Mouse (Mus musculus): ENCODE measurements around the gene Timp4.

DNA sequence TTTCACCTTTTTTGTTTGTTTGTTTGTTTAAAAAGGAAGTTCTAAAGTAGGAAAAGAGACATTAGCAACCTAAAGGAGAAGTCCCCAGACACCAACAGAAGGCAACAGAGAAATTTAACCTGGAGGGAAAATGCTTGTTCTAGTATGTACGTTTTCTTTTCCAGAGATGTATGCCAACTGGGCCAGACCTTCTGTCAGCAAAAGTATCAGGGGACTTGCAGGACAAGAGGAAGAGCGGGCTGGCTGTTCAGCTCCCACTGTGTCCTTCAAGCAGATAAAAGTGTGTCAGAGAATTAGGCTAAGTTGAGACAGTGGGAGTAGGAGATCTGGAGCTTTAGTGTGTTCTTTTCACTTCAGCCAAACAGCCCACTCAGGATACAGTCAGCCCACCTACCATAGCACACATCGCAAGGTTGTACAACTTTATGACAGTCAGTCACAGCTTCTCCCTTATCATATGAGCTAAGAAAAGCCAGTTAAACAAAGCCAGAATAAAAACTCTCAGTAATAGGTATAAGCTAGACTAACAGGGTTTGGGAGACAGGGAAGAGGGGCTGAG is 6.4 kb downstream of the Timp4 start:
- TF ChIP-seq CTCF (IDR thresholded peaks at IDR 0.05; ENCODE audit: low read depth, low read length), result no peak
- no peak for TF ChIP-seq POLR2A (IDR thresholded peaks at IDR 0.05; ENCODE audit: extremely low read depth, insufficient read depth, low read length)

Measured in liver, adult 2 months (tissue).